Mouse (Mus musculus): Measurements from ENCODE around the gene Gtf2ird1.
"Not testable (repeated sequence)": the region's sequence is repeated elsewhere in the genome, so short reads cannot be mapped to it uniquely, and the experiment has no call there.

Gene Gtf2ird1

GRCm38 (mm10) chr5:134475006-134475605 lies 18.6 kb upstream of the Gtf2ird1 start:
- no peak for DNase-seq (ENCODE audit: low spot score in 2 of 2)

GRCm38 (mm10) chr5:134473902-134474301 lies 17.4 kb upstream of the Gtf2ird1 start:
- no peak for DNase-seq (ENCODE audit: low spot score in 2 of 2)

DNA sequence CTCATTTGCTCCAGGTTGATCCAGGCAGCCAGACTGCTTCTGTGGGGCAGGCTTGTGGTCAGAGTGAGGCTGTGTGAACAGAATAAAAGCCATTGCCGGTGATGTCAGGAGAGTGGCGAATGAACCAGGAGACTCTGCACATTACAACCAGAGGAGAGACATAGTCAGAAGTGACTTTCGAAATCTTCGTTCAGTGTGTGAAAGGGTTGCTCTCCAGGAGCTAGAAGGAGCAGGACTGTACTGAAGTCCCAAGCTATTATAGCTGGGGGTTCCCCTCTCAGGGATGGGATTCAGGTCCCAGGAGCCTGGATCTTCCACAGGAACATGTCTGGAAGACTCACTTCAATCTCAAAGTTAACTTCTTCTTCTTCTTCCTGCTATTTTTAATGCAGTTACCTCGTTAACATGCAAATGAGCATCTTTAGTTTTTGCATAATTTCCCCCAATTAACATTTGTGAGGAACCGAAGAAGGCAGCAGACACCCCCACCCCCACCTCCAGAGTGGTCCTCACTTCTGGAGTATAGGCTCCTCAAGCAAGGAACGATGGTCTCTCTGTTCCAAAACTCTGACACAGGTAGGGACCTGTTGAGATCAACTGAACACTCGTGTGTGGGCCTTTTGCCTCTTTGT lies 14.1 kb upstream of the Gtf2ird1 start:
- no peak for DNase-seq (ENCODE audit: low spot score in 2 of 2)

- DNase-seq (ENCODE audit: low spot score in 2 of 2), result no peak
Measured at GRCm38 (mm10) chr5:134469559-134470150, 13.1 kb upstream of the Gtf2ird1 start.

DNA sequence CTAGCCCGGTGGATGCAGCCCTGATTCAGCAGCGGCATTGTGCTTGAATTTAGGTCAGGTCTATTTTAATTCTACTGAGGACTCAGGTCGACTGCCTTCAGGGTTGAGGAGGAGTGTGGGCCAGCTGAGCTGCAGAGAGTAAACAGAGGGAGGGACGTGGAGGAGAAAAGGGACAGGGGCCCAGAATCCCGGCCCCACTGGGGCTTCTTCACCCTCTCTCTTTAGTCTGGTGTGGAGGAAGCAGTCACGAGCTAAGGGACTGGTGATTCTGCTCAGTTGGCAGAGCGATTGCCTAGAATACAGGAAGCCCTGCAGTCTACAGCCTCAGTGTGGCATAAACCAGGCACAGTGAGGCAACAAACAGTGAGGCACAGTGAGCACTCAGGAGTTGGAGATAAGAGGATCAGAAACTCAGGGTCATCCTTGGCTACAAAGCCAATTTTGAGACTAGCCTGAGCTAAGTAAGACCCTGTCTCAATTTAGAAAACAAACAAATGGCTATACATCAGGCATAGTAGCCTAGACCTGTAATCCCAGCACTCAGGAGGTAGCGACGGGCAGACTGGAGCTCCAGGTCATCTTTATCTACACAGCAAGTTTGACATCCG lies 11.7 kb upstream of the Gtf2ird1 start:
- no peak for DNase-seq (ENCODE audit: low spot score in 2 of 2)

GRCm38 (mm10) chr5:134467030-134467549 lies 10.6 kb upstream of the Gtf2ird1 start:
- no peak for DNase-seq (ENCODE audit: low spot score in 2 of 2)

GRCm38 (mm10) chr5:134466296-134467029 lies 9.9 kb upstream of the Gtf2ird1 start:
- DNase-seq (ENCODE audit: low spot score in 2 of 2), result no peak

GRCm38 (mm10) chr5:134465197-134465596 lies 8.7 kb upstream of the Gtf2ird1 start:
- DNase-seq (ENCODE audit: low spot score in 2 of 2), result no peak

DNA sequence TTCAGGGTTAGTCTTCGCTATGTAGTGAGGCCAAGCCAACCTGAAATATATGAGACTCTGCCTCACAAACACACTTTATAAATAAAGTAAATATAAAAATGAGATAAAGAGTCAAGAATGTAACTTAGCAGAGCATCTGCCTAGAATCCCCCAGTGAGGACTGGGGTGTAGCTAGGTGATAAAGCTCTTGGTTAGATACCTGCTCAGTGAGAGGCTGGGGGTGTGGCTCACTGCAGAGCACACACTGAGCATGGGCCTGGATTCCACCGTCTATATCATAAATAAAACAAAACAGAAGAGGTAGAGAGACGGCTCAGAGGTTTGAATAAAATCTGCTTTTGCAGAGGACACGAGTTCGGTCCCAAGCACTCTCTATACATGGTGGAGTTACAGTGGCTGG lies 7.7 kb upstream of the Gtf2ird1 start:
- no peak for DNase-seq (ENCODE audit: low spot score in 2 of 2)

- no peak for DNase-seq (ENCODE audit: low spot score in 2 of 2)
Measured at GRCm38 (mm10) chr5:134462731-134463130, 6.2 kb upstream of the Gtf2ird1 start.

GRCm38 (mm10) chr5:134462316-134462715 lies 5.8 kb upstream of the Gtf2ird1 start:
- DNase-seq (ENCODE audit: low spot score in 2 of 2), result no peak

GRCm38 (mm10) chr5:134460546-134460945 lies 4.0 kb upstream of the Gtf2ird1 start:
- no peak for DNase-seq (ENCODE audit: low spot score in 2 of 2)

DNA sequence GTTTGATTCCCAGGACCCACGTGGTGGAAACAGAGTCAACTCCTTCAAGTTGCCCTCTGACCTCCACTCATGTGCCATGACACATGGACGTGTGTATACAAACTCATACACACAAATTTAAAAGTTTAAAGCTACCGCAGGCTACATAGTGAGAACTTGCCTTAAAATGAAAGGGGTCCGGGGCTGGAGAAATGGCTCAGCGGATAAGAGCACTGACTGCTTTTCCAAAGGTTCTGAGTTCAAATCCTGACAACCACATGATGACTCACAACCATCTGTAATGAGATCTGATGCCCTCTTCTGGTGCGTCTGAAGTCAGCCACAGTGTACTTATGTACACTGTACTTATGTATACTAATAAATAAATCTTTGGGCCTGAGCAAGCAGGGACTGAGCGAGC lies 2.6 kb upstream of the Gtf2ird1 start:
- no peak for DNase-seq (ENCODE audit: low spot score in 2 of 2)

GRCm38 (mm10) chr5:134458416-134458815 lies 1.9 kb upstream of the Gtf2ird1 start:
- no peak for DNase-seq (ENCODE audit: low spot score in 2 of 2)

GRCm38 (mm10) chr5:134457371-134457770 lies 855 bp upstream of the Gtf2ird1 start:
- DNase-seq (ENCODE audit: low spot score in 2 of 2), result no peak

DNA sequence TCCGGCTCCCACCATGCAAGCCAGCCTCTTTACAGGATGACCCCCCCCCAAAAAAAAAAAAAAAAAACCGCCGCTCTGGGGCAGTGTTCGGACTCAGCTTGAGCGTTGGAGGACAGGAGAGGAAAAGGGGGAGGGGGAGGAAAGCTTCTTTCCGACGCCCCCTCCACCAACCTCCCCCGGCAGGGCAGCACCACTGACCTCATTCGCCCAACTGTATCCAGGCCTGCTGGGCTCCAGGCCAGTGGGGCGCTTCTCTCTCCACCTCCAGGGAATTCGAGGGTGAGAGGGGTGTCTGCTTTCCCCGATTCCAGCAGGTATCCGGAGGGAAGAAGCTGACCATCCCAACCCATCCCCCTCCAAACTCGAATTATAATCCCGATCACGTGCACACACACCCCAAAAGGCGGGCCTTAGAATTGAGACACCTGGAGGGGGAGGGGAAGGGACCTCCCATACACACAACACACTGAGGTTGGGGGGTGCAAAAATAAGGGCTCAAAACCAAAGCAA lies 547 bp downstream of the Gtf2ird1 start:
- DNase-seq (ENCODE audit: low spot score in 2 of 2), result peak in 1 of 2 experiments; percentile 46

- no peak for DNase-seq (ENCODE audit: low spot score in 2 of 2)
Measured at GRCm38 (mm10) chr5:134455186-134455895, 1.2 kb downstream of the Gtf2ird1 start.

- no peak for DNase-seq (ENCODE audit: low spot score in 2 of 2)
Measured at GRCm38 (mm10) chr5:134454421-134454820, 2.1 kb downstream of the Gtf2ird1 start.

- no peak for DNase-seq (ENCODE audit: low spot score in 2 of 2)
Measured at GRCm38 (mm10) chr5:134453577-134453976, 2.9 kb downstream of the Gtf2ird1 start.

DNA sequence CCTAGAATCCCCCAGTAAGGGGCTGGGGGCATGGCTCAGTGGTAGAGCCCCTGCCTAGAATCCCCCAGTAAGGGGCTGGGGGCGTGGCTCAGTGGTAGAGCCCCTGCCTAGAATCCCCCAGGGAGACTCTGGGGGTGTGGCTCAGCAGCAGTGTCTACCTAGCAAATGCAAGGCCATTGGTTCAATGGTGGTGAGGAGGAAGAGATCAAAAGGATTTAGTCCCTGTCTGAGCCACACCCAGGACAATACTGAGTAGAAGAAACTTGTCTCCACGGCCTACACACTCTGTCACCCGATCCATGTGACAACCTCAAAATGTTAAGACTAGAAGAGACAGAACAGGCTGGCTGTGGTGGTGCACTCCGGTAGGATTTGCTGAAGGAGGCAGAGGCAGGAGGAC lies 9.8 kb downstream of the Gtf2ird1 start:
- DNase-seq (ENCODE audit: low spot score in 2 of 2), result not testable (repeated sequence)

DNA sequence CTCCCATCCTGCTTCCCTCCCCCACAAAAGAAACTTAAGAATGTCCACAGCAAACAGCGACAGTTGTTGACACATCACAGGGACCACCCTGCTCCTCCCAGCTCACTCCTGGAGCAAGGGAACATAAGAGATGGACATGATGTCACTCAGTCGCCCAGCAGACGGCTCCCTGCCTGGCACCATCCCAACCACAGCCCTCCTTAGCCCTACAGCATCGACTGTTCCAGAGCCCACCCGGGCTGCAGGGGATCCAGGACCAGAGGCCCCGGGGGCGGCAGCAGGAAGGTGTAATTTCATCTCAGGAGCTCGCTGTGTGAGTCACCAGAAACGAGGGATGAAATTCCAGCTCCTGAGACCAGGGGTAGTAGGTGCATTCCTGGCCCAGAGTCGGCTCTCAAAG lies 10.6 kb downstream of the Gtf2ird1 start:
- DNase-seq (ENCODE audit: low spot score in 2 of 2), result no peak
